Mouse (Mus musculus) liver, postnatal 0 days (tissue): Measurements from ENCODE around the gene Esr2. TPM values are rescaled to one million over a fixed set of nuclear protein-coding genes. Genes with fewer than 3 reads are reported as not detected.

ENCODE experiments used
- ATAC-seq: fragments of 200-750 bp; cut with Nextera tagmentation; 2 replicates; pipeline ENCODE4 v1.8.0; 2017; ENCODE audit warnings: mild to moderate bottlenecking, moderate library complexity
- DNase-seq: peaks from one replicate; pipeline ENCODE4 v3.0.0-alpha.2; 2016
- H3K27ac ChIP-seq: fragments of 300-500 bp; sonication (generic); 2 replicates; pipeline ENCODE4 v1.5.1; 2014; ENCODE audit warnings: antibody characterized with exemption, moderate library complexity, mild to moderate bottlenecking, low read depth
- H3K27me3 ChIP-seq: fragments of 300-500 bp; sonication (generic); 2 replicates; pipeline ENCODE4 v1.6.1; 2014; ENCODE audit warnings: low read length, control low read depth, mixed read lengths; ENCODE audit not compliant: insufficient read depth
- H3K36me3 ChIP-seq: fragments of 300-500 bp; sonication (generic); replicated peaks from 2 replicates; pipeline ENCODE4 v1.6.1; 2014; ENCODE audit warnings: mild to moderate bottlenecking, control low read depth, low read length, moderate library complexity, mixed read lengths; ENCODE audit not compliant: insufficient read depth
- H3K4me1 ChIP-seq: fragments of 300-500 bp; sonication (generic); 2 replicates; pipeline ENCODE4 v1.6.1; 2014; ENCODE audit warnings: antibody characterized with exemption, mild to moderate bottlenecking, control low read depth; ENCODE audit not compliant: insufficient read depth
- H3K4me2 ChIP-seq: fragments of 300-500 bp; sonication (generic); 2 replicates; pipeline ENCODE4 v1.6.1; 2014; ENCODE audit warnings: low read depth, mild to moderate bottlenecking, low read length, moderate library complexity, mixed read lengths
- H3K4me3 ChIP-seq: fragments of 300-500 bp; sonication (generic); 2 replicates; pipeline ENCODE4 v1.5.1; 2014; ENCODE audit warnings: low read depth, low read length
- H3K9ac ChIP-seq: fragments of 300-500 bp; sonication (generic); replicated peaks from 2 replicates; pipeline ENCODE4 v1.6.1; 2014; ENCODE audit warnings: mild to moderate bottlenecking, moderate library complexity
- H3K9me3 ChIP-seq: fragments of 300-500 bp; sonication (generic); 2 replicates; pipeline ENCODE4 v1.6.1; 2016; ENCODE audit warnings: mild to moderate bottlenecking, control low read depth, low read length, mixed read lengths
- CTCF ChIP-seq: sonication (generic); IDR thresholded peaks from 2 replicates; pipeline ENCODE4 v1.5.1; 2016; ENCODE audit warnings: antibody characterized with exemption, low read depth
- EP300 ChIP-seq: IDR thresholded peaks from 2 replicates; pipeline ENCODE4 v1.6.1; 2016; ENCODE audit warnings: antibody characterized with exemption, low read depth, mild to moderate bottlenecking
- WGBS: fragments of 180-500 bp; shearing (Covaris S2); extraction: QIAGEN DNeasy Blood & Tissue Kit; methylation state at CpG from one replicate; pipeline ENCODE4 v1.1.7; 2014; ENCODE audit not compliant: insufficient replicate concordance; 5-methylcytosine and 5-hydroxymethylcytosine counted together
- polyA plus RNA-seq: library from polyadenylated mRNA; unstranded; fragments of >200 nt; fragmentation: Nextera tagmentation; extraction: Ambion mirVana; gene quantifications from 2 replicates; pipeline ENCODE4 v1.2.1, GENCODE M21; 2015

Esr2 gene
- polyA plus RNA-seq, 1 experiment from 2014 or later: not detected

DNA sequence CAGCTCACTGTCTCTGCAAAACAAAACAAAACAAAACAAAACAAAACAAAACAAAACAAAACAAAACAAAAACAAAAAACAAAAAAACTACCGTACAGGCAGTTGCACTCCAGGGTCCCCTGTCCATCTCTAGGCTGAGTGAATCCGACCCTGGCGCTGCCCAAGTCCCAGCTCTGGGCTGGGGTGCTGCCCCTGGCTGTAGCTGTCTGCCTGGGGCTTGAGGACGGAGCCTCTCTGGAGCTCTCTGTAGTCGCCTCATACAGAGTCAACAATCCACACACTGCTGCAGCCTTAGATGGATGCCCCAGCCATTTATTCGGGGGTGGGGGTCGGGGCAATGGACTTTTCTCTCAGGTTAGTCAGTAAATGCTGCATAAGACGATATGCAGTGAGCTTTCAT lies 20.0 kb upstream of the Esr2 start:
- Histone ChIP-seq H3K4me3 (no peak overlapping the region), H3K36me3 (no peaks in the 10 kb centered on the region), H3K9ac (no peak overlapping the region), H3K4me1 (peaks cover 12% of the 10 kb centered on the region), H3K9me3 (no peaks in the 10 kb centered on the region), H3K4me2 (peak overlapping the region; percentile 83), H3K27me3 (no peaks in the 10 kb centered on the region), H3K27ac (no peak overlapping the region)
- TF ChIP-seq EP300 (no peak), CTCF (no peak)
- ATAC-seq (no peak), DNase-seq (no peak)
- 44% methylated on average over 8 of the region's 8 CpGs for WGBS

DNA sequence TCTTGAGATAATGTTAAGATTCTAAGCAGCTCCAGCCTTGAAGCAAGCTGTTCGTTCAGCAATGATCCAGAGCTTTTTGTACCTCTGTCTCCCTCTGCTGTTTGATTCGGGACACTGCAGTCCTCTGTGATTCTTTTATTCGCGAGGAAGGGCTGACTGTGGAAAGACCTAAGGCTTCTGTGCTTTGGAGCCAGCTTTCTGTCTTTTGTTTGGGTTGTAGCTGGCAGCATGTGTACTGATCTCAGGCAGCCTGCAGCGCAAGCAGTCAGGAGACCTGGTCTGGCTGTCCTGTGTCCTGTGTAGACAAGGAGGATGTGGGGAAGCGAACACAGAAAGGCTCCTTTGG lies 19.6 kb upstream of the Esr2 start:
- peak; percentile 79 for ATAC-seq
- no peaks in the 10 kb centered on the region for H3K27me3 ChIP-seq
- H3K9ac ChIP-seq: no peak overlapping the region
- H3K4me1 ChIP-seq: peaks cover 12% of the 10 kb centered on the region
- H3K4me2 ChIP-seq: peak overlapping the region; percentile 83
- 11% methylated on average over 6 of the region's 6 CpGs for WGBS
- H3K4me3 ChIP-seq: peak overlapping the region; percentile 38; the same call in 1 of the 2 replicates
- H3K27ac ChIP-seq: no peak overlapping the region
- no peaks in the 10 kb centered on the region for H3K36me3 ChIP-seq
- TF ChIP-seq EP300: no peak
- TF ChIP-seq CTCF: peak; percentile 88
- peak; percentile 72 for DNase-seq
- no peaks in the 10 kb centered on the region for H3K9me3 ChIP-seq

DNA sequence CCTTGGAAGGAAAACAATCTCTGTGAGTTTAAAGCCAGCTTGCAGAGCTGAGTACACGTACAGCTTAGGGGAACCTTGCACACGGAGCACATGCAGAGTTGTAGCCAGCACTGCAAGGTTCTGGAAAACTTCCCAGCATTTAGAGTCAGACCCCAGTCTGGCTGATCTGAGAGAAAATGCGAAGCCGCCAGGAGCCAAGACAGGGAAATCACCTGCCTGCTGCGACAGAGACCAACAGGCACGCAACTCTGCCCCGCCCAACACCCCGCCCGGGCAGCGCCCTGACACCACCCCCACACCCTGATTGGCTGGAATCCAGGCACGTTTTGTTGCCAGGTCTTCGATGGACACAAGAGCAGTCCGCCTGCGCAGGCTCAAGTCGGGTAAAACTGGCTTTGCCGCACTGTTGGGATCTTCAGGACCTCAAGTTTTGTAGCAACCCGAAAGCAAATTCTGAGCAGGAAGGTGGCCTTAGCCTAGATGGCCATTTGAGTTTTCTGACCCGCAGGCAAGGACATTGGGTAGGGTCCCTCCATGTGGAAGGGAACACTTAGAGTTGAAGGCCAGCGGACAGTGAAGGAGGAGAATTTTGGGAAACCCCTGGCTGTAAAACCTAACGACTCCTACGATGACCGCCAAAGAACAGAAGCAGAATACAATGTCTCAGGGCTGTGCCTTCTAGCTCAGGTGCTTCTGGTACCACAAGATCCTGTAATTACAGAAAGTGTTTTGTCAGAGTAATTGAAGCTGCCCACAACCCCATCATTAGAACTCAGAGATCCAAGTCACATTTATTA lies 19.1 kb upstream of the Esr2 start:
- WGBS: under 1% methylated on average over 22 of the region's 22 CpGs
- H3K36me3 ChIP-seq: no peaks in the 10 kb centered on the region
- DNase-seq: peak; percentile 90
- H3K4me1 ChIP-seq: peaks cover 12% of the 10 kb centered on the region
- no peaks in the 10 kb centered on the region for H3K9me3 ChIP-seq
- H3K27me3 ChIP-seq: no peaks in the 10 kb centered on the region
- TF ChIP-seq EP300 (no peak), CTCF (no peak)
- peak overlapping the region; percentile 38 for H3K4me3 ChIP-seq
- H3K27ac ChIP-seq: no peak overlapping the region
- H3K4me2 ChIP-seq: peak overlapping the region; percentile 83
- H3K9ac ChIP-seq: peak overlapping the region; percentile 41; the same call in 1 of the 2 replicates
- peak; percentile 90 for ATAC-seq

DNA sequence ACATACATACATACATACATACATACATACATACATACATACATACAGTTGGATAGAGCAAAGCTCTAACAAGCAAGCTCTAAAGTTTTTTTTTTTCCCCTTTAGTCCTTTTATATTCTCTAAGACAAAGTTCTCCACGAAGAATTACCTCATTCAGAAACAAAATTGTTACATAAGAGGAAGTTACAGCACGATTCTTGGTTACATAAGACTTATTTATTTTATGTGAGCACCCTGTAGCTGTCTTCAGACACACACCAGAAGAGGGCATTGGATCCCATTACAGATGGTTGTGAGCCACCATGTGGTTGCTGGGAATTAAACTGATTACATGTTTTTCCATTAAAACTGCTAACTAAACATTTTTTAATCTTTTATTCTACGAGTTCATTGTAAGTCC lies 17.5 kb upstream of the Esr2 start:
- H3K9me3 ChIP-seq: no peaks in the 10 kb centered on the region
- H3K9ac ChIP-seq: no peak overlapping the region
- no peak overlapping the region for H3K4me2 ChIP-seq
- H3K4me1 ChIP-seq: peaks cover 12% of the 10 kb centered on the region
- no peak overlapping the region for H3K27ac ChIP-seq
- TF ChIP-seq EP300 (no peak), CTCF (no peak)
- H3K36me3 ChIP-seq: no peaks in the 10 kb centered on the region
- no peak for ATAC-seq
- H3K27me3 ChIP-seq: no peaks in the 10 kb centered on the region
- no peak for DNase-seq
- H3K4me3 ChIP-seq: no peak overlapping the region
- 26% methylated on average over 3 of the region's 3 CpGs for WGBS

DNA sequence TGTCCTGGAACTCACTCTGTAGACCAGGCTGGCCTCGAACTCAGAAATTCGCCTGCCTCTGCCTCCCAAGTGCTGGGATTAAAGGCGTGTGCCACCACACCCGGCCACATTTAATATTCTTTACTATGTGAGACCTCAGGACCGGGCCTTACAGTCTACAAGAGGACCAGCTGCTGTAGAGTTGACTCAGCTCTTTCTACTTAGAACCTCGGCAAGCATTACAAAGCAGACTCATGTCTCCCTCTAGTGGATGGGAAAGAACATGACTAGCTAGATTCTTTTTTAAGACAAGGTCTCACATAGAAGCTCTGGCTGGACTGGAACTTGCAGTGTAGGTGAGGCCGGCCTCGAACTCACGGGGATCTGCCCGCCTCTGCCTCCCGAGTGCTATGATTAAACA lies 13.9 kb upstream of the Esr2 start:
- no peaks in the 10 kb centered on the region for H3K9me3 ChIP-seq
- no peak overlapping the region for H3K4me3 ChIP-seq
- H3K36me3 ChIP-seq: no peaks in the 10 kb centered on the region
- no peaks in the 10 kb centered on the region for H3K27me3 ChIP-seq
- TF ChIP-seq CTCF (peak; percentile 83), EP300 (no peak)
- ATAC-seq (peak; percentile 25; the same call in 1 of the 2 replicates), DNase-seq (no peak)
- WGBS: 39% methylated on average over 11 of the region's 11 CpGs
- peaks cover 2% of the 10 kb centered on the region for H3K4me1 ChIP-seq
- H3K9ac ChIP-seq: no peak overlapping the region
- H3K4me2 ChIP-seq: no peak overlapping the region
- no peak overlapping the region for H3K27ac ChIP-seq

DNA sequence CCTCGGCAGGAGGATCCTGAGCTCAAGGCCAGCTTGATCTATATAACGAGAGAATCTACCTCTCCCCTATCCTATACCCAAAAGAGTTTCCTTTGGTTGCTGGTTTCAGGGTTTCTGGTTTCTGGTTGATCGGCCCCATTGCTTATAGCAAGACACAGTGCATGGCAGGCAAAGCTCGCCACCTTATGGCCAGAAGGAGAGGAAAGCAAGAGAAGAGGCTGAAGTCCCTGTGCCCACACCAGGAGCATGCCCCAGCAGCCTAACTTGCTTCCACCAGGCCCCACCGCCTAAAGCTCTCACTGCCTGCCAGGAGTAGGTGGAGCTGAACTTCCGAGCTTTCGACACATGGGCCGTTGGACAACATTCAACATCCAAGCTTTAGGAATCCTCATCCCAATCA lies 10.8 kb upstream of the Esr2 start:
- Histone ChIP-seq H3K4me3 (no peak overlapping the region), H3K36me3 (no peaks in the 10 kb centered on the region), H3K4me2 (no peak overlapping the region), H3K9me3 (no peaks in the 10 kb centered on the region), H3K27me3 (no peaks in the 10 kb centered on the region), H3K9ac (no peak overlapping the region), H3K4me1 (no peaks in the 10 kb centered on the region), H3K27ac (no peak overlapping the region)
- 45% methylated on average over 8 of the region's 8 CpGs for WGBS
- no peak for ATAC-seq
- TF ChIP-seq EP300 (no peak), CTCF (peak; percentile 48)
- DNase-seq: no peak
